Mouse (Mus musculus) left cerebral cortex, postnatal 36 days (tissue): ENCODE results near the gene Kctd12. TPM values are rescaled to one million over a fixed set of nuclear protein-coding genes. Genes with fewer than 3 reads are reported as not detected.

Experiments
- DNase-seq, 2 experiments: peaks; one replicate each; pipeline ENCODE4 v3.0.0; 2021 to 2022; ENCODE audit warnings: low spot score in 2 of 2, mixed read lengths in 1 of 2
- intact Hi-C: fragments of 180-260 bp; cut with DNase I; formaldehyde crosslinking; loops from one replicate; pipeline ENCODE4 v1.15.1; 2025
- total RNA-seq, 2 experiments: library from RNA; stranded (reverse); gene quantifications; 2 replicates each; pipeline ENCODE4 v1.2.3; 2021

Gene Kctd12
- total RNA-seq = 10 to 100 TPM; 42.4 to 48.6 TPM

GRCm38 (mm10) chr14:102982627-102983540, at the start of gene Kctd12:
TSS of gene Kctd12 (minus strand) at chr14:102982637.
- peak; percentile 77 to 80 for DNase-seq
- intact Hi-C loops = loop anchor here (5.0 kb wide), 4 partner anchors 81 to 801 kb away; no protein-coding TSS in a partner anchor

- DNase-seq = no peak
- intact Hi-C loops = no loop called here
Measured at GRCm38 (mm10) chr14:103029203-103029602, 46.8 kb upstream of the Kctd12 start.

DNA sequence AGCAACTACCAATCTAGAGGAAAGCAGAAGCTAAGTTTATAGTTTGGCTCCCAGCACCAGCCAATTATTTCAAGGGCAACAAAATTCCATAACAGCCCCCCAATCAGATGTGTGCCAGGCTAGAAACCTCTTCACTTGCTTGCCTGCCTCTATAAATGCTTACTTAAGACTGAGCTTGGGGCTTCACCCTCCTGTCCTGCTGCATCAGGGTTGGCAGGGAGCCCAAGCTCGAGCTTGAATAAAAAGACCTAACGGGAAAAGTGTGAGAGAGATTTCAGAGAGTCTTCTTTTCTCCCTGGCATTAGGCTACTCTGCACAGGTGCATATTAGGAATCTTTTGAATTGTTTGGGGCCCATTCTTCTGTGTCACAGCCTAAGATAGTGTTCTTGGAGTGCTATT, 37.6 kb upstream of the Kctd12 start:
- intact Hi-C loops = no loop called here
- DNase-seq = no peak

DNA sequence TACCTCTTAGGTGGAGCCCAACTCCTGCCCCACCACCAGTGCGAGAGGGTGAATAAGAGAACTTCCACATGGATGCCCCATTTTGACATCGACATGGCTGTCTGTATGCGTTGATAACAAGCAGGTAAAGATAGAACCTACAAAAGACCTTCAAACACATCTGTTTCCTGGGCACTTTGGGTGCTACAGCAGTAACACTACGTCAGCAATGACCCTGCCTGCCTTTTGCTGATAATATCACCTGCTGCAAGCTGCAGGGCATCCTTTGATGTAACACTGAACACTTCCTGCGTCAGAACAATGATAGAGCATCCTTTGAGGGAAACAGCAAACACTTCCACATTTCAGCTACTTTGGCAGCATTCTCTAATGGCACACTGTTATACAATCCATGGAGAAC, 34.6 kb upstream of the Kctd12 start:
- DNase-seq = no peak
- intact Hi-C loops = no loop called here

GRCm38 (mm10) chr14:103012563-103013150, 30.2 kb upstream of the Kctd12 start:
- intact Hi-C loops = loop anchor here (2.0 kb wide), 2 partner anchors 38 to 524 kb away; no protein-coding TSS in a partner anchor

DNA sequence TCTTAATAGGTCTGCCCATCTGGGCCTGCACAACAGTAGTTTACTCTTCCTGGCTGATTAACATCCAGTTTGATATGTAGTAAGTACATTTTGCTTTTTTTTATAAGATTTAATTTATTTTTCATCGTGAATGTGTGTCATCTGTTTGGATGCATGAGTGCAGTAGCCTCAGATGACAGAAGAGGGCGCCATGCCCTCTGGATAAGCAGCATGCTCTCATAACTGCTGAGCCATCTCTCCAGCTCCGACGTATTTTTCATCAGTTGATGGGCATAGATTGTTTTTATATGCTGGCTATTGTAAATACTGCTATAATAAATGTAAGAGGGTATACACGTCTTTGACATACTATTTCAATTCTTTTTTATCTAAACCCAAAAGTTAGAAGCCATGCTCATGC, 29.3 kb upstream of the Kctd12 start:
- DNase-seq = no peak
- intact Hi-C loops = loop anchor here (2.0 kb wide), 2 partner anchors 39 to 525 kb away; no protein-coding TSS in a partner anchor

More at GRCm38 (mm10) chr14:103012563-103013150, 30.2 kb upstream of the Kctd12 start:
- peak; percentile 29 to 54 for DNase-seq

- no peak for DNase-seq
- intact Hi-C loops = no loop called here
Measured at GRCm38 (mm10) chr14:103007737-103008136, 25.3 kb upstream of the Kctd12 start.

GRCm38 (mm10) chr14:102994662-102995561, 12.5 kb upstream of the Kctd12 start:
- peak; percentile 62 to 70 for DNase-seq
- intact Hi-C loops = loop anchor here (5.0 kb wide), 1 partner anchor 1213 kb away; no protein-coding TSS in a partner anchor

DNA sequence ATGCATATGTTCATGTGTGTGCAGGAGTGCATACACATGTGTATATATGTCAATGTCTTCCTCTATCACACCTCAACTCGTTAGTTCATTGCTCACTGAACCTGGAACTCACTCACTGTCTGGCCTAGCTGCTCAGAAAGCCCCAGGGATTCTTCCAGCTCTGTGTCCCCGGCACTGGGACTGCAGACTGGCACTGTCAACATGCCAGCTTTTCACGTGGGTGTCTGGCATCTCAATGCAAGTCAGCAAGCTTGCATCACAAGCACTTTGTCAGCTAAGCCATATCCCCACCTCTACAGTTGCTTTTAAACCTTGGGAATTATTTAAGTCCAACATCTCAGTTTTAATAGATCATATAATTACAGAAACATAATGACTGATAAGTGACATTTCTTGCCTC, 8.3 kb upstream of the Kctd12 start:
- intact Hi-C loops = loop anchor here (5.0 kb wide), 1 partner anchor 1208 kb away; no protein-coding TSS in a partner anchor
- DNase-seq = peak in 1 of 2 experiments; percentile 13

- intact Hi-C loops = loop anchor here (5.0 kb wide), 2 partner anchors 1043 to 1208 kb away; no protein-coding TSS in a partner anchor
- no peak for DNase-seq
Measured at GRCm38 (mm10) chr14:102989866-102990265, 7.4 kb upstream of the Kctd12 start.

- intact Hi-C loops = loop anchor here (5.0 kb wide), 1 partner anchor 1042 kb away; no protein-coding TSS in a partner anchor
Measured at GRCm38 (mm10) chr14:102989254-102989653, 6.8 kb upstream of the Kctd12 start.

GRCm38 (mm10) chr14:102987626-102988025, 5.2 kb upstream of the Kctd12 start:
- intact Hi-C loops = loop anchor here (5.0 kb wide), 1 partner anchor 1040 kb away; no protein-coding TSS in a partner anchor
- no peak for DNase-seq

More at GRCm38 (mm10) chr14:102989254-102989653, 6.8 kb upstream of the Kctd12 start:
- no peak for DNase-seq

DNA sequence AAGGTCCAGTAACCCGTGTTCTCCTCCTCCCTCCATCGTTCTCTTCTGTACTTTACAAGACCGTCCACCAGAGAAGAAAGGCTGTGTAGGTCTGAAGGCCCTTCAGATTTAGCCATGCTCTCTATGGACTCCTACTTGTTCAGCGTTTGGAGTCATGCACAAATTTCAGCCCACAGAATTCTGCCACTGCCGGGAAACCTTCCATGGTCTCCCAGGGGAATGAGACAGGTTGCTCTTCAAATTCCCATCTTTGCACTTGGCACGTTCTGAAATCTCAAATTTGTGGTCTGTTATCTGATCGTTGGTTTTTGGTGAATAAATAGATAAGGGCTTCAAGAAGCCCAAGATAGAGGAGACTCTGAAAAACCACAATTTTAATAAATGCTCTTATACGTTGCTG, 1.2 kb upstream of the Kctd12 start:
- intact Hi-C loops = loop anchor here (5.0 kb wide), 4 partner anchors 81 to 801 kb away; no protein-coding TSS in a partner anchor
- no peak for DNase-seq

GRCm38 (mm10) chr14:102982016-102982626, 316 bp downstream of the Kctd12 start:
- intact Hi-C loops = loop anchor here (5.0 kb wide), 4 partner anchors 80 to 800 kb away; no protein-coding TSS in a partner anchor
- DNase-seq = peak; percentile 73 to 74

DNA sequence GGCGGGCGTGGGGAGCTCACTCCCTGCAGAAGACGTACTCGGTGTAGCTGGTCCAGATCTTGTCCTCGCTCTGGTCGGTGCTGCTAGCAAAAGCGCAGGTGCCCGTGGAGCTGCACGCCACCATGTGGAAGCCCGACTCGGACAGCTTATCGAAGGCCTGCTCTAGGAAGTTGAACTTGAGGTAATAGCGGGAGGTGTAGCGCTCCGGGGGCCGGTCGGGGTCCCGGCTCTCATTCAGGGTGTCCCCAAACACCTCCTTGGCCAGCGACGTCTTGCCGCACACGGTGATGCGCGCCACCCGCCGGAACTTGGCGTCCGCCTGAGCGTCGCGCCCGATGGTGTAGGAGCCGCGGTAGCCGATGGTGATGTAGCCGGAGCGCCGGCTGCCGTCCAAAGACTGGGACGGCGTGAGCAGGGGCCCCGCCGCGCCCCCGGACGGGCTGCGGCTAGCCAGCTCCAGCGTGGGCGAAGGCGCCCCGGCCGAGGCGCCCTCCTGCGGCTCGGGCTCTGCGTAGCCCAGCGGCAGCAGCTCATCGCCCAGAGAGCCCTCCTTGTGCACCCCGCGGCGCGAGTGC, 909 bp downstream of the Kctd12 start:
- no peak for DNase-seq
- intact Hi-C loops = loop anchor here (2.0 to 5.0 kb wide), 5 partner anchors 79 to 799 kb away; no protein-coding TSS in a partner anchor

GRCm38 (mm10) chr14:102980986-102981385, 1.5 kb downstream of the Kctd12 start:
- intact Hi-C loops = loop anchor here (2.0 to 5.0 kb wide), 5 partner anchors 79 to 799 kb away; no protein-coding TSS in a partner anchor
- no peak for DNase-seq

DNA sequence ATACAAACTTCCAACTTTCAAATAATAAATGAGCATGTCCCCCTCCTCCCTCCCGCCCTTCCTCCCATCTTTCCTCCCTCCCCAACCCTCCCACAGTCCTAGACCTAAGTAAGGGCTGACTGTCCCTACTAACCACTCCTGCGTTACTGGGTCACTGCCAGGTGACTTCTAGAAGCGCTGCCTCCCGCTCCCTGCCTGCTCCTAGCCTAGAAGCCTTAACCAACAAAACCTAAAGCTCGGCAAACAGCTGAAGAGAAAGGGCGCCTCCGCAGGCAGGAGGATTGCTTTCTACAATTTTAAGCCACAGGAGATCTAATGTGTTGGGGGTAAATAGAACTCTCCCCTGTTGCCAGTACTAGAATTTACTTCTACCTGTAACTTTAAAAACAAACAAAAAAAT, 2.0 kb downstream of the Kctd12 start:
- intact Hi-C loops = loop anchor here (2.0 to 5.0 kb wide), 5 partner anchors 78 to 798 kb away; no protein-coding TSS in a partner anchor
- DNase-seq = no peak

- intact Hi-C loops = loop anchor here (2.0 to 5.0 kb wide), 5 partner anchors 78 to 798 kb away; no protein-coding TSS in a partner anchor
- DNase-seq = no peak
Measured at GRCm38 (mm10) chr14:102979831-102980230, 2.6 kb downstream of the Kctd12 start.
